Mouse (Mus musculus) thymus, postnatal 0 days (tissue): ENCODE results near the gene Bard1. TPM values are rescaled to one million over a fixed set of nuclear protein-coding genes. Genes with fewer than 3 reads are reported as not detected.
A peak's percentile ranks its signal among the peaks of the same experiment; 100 is the strongest.

Source experiments
- DNase-seq: peaks from one replicate; pipeline ENCODE4 v3.0.0-alpha.2; 2015; ENCODE audit warnings: low spot score
- polyA plus RNA-seq: library from polyadenylated mRNA; unstranded; fragments of >200 nt; fragmentation: Nextera tagmentation; extraction: Ambion mirVana; gene quantifications from 2 replicates; pipeline ENCODE4 v1.2.1, GENCODE M21; 2015

Bard1 gene
- polyA plus RNA-seq, 1 experiment from 2014 or later, result 5.0 TPM

DNA sequence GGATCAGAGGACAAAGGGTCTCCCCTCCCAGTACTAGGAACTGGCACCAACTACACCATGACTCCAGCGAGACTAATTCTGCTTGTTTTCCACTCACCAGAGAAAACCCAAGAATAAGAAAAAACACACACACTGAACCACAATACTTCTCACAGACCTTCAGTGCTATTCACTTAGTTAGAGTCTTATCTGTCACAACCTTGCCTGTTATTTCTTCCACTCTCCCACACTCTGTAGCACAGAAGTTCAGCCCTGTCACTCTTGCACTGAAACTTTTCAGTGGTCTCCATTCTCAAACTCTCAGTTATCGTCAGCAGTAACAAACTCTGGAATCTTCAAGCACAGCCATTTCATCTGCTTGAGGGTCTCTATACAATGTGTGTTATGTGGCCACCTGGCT, 50.2 kb downstream of the Bard1 start:
- DNase-seq, result no peak

DNA sequence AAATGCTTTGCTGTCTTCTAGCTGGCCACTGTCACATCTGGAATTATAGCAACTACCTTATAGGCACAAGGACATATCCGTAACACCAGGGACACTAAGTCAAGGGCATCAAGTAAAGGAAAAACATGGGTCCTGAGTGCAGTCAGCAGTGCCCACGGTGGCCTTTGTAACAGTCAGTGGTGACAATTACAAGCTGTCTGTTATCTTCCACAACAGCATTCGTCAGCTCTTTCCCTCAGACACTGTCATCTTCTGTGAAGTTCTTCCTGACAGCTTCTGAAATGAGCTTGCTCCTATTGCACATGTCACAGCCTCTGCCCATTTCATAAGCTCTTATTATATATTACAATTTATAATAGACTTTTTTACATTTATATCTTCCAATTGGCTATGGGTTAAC, 50.7 kb downstream of the Bard1 start:
- no peak for DNase-seq

DNA sequence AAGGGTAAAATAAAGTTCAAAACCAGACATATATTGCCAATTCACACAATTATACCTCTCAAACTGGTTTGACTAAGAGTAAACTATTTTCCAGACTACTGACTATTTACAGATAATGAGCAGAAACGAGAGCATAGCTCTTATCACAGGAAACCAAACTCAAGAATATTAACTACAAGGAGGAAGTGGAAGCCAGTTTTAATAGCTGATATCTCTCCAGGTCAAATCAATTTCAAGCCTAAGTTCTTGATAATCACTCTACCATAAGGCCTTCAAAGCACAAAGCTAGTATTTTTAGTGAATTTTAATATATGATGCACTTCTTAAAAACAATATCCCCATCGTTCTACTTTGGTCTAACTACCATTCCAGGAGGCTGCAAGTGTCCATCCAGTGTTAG, 57.8 kb downstream of the Bard1 start:
- no peak for DNase-seq

DNA sequence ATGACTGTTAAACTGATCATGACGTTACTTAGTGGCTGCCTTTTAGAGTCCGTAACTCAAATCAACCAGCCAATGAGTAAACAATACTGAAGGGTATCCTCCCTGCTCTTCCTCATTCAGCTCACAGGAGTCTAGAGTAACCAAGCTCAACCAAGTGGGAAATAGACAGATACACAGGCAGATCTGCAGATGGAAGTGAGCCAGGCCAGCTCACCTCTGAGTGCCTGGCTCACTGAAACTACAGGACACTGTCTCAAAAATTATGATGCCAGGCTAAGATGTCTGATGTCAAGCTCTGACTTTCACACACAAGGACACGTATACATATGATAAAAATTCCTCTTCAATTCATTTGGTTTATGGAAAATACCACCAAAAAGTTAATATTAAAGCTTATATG, 59.0 kb downstream of the Bard1 start:
- no peak for DNase-seq

DNA sequence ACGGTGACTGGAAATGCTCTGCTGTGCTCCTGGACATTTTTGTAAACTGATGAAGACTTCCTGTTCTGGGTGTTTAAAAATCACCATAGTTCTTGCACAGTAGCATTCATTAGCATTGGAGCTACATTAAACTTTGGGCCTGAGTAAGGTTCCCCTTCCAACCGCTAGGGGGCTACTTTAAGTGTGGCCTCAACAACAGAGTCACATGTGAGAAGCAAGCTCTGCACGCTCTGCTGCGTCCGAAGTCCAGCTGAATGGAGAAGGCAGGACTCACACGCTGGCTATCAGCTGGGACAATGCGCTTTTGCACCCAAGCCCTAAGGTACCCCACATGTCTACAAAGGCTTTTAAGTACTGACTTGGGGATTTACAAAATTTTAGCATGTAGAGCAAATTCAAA, 65.9 kb downstream of the Bard1 start:
- DNase-seq, result peak; percentile 27

DNA sequence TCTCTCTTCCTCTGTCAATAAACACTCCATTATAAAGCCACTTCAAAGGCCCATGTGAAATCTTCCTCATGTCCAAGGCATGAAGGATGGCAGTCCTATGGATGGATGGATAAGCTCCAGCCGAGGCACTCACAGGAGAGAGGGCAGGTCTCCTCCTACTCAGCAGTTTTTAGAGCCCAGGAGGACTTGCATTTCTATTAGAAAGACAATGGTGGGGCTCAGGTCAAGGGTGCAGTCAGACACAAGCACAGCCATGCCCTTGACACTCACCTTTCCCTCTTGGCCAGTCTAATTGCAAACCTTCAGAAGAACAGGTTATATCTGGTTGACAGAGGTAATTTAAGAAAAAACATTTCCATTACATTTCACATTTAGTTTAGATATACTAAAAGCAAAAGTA, 67.4 kb downstream of the Bard1 start:
- no peak for DNase-seq

DNA sequence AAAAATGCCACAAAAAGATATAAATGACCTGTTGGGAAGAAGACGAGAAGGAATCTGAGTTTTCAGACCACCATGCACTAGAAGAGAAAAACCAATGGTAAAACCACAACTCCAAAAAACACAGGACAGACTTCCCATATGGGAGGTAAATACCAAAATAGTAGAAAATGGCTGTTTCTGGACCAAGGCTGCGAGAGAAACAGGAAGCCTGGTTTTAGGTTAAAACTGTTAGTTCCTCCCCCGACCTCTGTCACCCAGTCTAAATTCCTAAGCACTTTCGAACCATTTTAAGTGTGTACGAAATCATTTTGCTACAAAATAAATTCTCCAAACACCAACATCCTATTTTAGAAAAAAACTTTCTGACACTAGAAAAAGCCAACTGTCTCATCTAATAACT, 80.2 kb downstream of the Bard1 start:
- no peak for DNase-seq

DNA sequence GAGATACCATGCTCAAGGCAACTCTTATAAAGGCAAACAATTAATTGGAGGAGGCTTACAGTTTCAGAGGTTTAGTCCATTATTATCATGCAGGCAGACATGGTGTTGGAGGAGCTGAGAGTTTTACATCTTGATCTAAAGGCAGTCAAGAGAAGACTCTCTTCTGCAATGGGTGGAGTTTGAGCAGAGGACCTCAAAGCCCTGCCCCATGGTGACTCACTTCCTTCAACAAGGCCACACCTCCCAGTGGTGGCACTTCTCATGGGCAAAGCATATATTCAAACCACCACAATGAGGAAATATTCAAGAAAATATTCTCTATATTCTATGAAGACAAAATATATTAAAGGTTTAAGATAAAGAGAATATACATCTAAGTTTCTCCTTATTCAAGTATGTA, 88.6 kb downstream of the Bard1 start:
- DNase-seq, result no peak

DNA sequence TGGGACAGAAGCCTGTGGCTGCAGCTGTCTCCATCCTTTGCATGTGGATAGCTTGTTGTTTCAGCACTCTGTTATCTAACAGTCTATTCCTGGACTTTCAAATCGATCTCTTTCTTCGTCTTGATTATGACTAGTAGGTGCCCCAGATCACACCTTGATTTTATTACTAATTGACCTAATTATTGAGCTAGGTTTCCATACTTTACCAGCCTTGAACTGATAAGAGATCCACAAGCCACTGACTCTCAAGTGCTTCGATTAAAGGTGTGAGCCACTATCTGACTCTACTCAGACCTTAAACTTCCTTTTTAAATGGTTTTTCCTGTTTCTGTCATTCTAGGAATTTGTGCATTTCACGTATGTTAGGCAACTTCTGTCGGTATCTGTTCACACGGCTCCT, 96.9 kb downstream of the Bard1 start:
- no peak for DNase-seq

DNA sequence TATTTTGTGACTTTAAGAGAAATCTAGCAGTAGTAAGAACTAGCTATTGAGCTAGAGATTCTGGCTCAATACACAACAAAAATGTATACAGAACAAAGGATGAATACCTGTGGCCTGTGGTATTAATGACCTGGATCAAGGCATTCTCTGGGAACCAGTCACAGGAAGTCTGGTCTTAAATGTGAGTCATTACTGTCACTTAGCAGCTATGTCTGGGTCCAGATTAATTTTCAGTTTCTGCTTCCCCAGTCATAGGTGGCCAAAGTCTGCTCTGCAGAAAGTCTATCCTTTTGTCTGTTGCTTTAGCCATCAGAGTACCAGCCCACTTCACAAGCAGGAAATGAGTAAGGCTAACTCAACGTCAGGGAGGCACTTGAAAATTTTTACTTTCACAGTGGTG, 98.8 kb downstream of the Bard1 start:
- DNase-seq, result no peak

DNA sequence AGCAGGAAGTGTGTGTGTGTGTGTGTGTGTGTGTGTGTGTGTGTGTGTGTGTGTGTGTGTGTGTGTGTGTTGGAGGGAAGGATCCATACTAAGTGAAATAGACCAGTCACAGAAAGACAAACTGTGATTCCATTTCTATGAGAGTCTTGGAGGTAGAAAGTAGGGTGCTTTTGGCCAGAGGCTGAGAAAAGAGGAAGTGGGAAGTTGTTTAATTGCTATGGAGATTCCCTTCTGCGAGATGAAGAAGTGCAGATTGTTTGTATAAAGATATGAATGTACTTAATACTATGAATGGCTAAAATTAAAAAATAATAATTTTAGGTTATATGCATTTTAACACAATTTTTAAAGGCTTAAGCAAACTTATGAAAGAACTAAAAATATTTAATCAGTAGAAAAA, 99.2 kb downstream of the Bard1 start:
- DNase-seq, result no peak

DNA sequence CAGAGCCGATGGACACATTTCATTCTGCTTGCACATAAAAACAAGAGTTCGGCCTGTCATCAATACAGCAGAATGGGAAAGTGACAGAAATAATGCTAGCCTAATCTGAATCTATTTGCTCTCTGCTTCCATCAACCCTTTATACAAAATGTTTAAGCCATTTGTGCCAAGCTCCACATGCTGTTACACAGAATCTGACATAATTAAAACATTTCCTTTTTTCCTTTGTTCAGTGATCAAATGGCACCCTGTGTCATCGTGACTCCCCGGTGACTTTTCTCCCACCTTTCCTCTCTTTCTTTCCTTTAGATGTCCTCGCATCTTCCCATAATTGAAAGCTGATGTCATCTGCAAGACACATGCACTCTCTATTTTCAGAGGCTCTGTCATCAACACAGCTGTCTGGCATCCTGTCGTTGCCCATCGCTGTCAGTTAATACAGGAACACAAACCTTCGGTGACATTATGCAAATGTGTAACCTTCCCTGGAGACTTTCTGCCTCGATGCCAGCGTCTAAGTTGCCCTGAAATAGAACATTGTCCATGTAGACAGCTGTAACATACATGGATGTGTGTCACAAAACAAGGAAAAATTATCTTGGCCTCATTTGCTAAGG, 105.5 kb downstream of the Bard1 start:
- DNase-seq, result no peak

DNA sequence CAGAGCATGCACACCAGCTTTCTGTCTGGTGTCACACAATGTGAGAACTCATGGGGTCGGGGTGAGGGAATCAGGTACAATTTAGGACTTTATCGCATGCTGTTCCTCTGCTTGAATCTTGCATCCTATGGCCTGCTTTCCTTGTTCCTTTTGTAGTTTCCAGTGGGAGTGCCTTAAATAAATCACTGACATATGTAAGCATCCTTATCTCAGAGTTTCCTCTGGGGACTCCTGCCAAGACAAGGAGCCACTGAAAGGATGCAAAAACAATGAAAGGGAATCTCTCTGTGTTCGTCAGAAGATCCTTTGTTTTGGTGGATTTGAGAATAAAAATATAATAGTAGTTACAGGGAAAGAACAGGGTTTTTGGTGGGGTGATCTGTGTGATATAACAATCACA, 106.2 kb downstream of the Bard1 start:
- DNase-seq, result no peak
